Mouse (Mus musculus) heart, adult 9 months (tissue): ENCODE measurements around the gene Igf1r.

Experiments used
- DNase-seq, 2 experiments: peaks; one replicate each; pipeline ENCODE4 v3.0.0; 2022; ENCODE audit warnings: low spot score in 2 of 2

The Igf1r gene

GRCm38 (mm10) chr7:67957376-67957775 lies 4.7 kb downstream of the Igf1r start:
- no peak for DNase-seq

GRCm38 (mm10) chr7:67958045-67958444 lies 5.4 kb downstream of the Igf1r start:
- DNase-seq: peak; percentile 38 to 56

DNA sequence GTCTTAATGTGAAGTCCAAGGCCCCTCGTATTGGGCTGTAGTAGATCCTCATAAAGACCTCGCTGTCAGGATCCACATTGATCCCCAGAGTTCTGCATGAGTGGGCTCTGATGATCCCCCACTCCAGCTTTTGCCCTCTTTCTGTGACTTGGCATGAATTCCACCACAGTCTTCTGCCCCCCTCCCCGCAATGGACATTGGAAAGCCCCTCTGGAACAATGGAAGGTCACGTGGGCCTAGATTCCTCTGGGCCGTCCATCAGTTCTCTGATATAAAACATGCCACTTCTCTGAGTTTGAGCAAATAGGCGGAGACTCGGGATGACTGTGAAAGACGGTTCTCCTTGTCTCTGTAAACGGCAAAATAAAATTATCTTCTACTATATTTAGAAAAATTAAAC lies 8.1 kb downstream of the Igf1r start:
- DNase-seq: no peak

DNA sequence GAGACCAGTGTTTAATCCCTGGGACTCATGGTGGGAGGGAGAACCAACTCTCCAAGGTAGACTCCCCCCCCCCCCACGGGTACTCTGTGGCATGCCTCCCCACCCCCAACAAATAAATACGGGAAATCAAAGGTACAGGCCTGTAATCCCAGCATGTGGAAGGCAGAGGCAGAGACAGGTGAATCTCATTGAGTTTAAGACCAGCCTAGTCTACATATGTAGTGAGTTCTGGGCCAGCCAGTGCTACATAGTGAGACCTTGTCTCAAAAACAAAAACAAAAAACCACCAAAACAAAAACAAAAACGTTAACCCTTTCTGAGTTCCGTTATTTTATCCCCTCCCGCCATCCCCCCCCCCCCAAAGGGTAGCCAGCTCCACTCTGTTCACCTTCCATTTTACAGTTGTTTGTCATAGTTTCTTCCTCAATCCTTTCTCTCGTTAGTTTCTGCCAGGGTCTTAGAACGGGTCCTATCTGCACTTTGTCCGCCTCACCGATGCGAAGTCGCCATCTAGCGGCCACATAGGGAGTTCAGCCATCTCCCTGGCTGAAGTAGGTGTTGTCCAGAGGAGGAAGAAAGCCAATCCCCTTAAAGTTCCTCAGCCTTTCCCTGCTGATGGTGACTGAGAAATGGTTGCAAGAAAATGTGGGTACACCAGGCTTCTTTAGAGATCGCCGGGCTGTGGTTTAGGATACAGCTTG lies 9.1 kb downstream of the Igf1r start:
- DNase-seq: peak; percentile 71 to 79

DNA sequence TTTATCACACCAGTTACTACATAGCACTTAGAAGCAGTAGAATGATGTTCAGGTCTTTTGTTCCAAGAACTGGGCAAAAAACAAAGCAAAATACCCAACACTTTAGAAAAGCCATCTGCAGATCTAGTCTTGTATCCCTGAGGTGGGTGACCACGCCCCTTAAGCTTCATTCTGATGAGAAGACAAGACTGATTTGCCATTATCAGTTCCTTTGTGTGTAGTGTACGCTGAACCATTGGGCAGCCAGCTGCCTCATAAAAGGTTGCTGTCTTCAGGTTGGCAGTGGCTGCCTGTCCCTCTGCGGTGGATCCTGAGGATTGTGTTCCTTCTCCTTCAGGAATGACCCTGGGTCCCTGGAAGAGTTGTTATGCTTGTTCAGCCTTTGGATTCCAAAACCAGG lies 11.1 kb downstream of the Igf1r start:
- no peak for DNase-seq

- DNase-seq: no peak
Measured at GRCm38 (mm10) chr7:67968394-67968793, 15.8 kb downstream of the Igf1r start.

- no peak for DNase-seq
Measured at GRCm38 (mm10) chr7:67969076-67969475, 16.4 kb downstream of the Igf1r start.

DNA sequence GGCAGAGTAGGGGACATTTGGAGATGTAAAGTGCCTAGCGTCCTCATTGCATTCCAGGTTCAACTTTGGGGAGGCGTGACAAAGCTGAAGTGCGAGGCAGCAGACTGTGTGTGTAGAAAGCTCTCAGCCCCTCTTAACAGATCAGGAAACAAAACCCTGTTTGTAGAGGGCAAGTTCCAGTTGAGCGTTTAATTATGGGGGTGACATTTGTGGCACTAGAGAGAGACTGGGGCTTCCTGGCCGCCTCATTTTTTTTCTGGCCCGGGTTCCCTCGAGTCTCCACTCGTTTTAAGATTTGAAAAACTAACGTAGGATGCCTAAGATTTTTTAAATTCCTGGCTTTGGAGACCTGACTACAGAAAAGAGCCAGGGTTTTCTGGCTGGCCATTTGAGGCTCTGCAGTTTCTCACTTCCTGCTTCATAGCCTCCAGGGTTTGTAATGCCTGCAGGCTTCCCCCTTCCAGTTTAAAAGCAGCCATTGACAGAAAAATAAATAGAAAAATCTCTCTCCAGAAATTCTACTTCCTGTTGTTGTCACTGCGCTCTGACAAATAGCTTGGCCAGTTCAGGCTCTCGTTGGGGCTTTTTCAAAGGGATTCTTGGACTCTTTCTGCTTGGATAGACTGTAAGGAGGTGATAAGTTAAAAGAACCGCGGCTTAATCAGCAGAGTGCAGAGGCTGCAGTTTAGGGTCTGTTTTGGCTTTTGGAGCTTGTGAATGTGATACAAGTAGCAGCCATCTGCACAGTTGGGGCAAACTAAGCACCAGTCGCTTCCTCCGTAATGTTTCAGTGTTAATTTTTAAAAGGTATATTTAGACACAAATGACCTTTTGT lies 20.8 kb downstream of the Igf1r start:
- DNase-seq: peak; percentile 51 to 67

- DNase-seq: no peak
Measured at GRCm38 (mm10) chr7:67981956-67982355, 29.3 kb downstream of the Igf1r start.

DNA sequence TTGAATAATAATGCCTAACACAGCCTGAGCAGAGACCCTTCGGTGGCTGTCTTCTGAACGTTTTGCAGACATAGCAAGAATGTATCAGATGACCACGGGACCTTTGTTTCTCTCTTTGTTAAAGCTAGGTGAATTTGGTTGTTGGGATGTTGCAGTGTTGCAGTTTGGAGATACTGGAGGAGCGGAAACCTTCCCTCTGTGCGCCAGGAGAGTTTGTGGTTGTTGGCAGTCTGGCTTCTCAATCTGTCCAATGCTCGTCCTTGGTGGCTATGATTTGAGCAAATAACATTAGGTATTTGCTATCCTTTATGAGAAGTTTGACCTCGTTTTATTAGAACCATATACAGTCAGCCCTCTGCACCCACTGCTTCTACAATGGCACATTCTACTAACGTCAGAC lies 30.2 kb downstream of the Igf1r start:
- no peak for DNase-seq

- DNase-seq: no peak
Measured at GRCm38 (mm10) chr7:67983451-67983850, 30.8 kb downstream of the Igf1r start.

GRCm38 (mm10) chr7:67985003-67985416 lies 32.4 kb downstream of the Igf1r start:
- DNase-seq: no peak

DNA sequence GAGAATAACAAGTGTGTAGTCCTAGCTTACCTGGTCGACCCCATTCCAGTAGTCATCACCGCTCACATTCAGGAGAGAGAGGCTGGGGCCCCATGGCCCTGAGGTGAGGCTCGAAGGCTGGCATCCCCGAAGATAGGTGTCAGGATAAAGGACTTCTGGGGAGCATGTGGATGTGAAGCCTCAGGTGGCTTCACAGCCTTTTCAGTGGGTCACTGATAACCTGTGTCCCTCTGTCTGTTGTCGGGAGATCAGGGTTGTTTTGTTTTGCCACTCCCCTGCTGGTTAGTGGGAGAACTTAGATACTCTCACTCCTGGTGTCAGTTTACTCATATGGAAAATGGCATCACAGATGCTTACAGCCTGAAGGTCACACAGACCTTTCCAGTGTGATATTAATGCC lies 32.9 kb downstream of the Igf1r start:
- no peak for DNase-seq

DNA sequence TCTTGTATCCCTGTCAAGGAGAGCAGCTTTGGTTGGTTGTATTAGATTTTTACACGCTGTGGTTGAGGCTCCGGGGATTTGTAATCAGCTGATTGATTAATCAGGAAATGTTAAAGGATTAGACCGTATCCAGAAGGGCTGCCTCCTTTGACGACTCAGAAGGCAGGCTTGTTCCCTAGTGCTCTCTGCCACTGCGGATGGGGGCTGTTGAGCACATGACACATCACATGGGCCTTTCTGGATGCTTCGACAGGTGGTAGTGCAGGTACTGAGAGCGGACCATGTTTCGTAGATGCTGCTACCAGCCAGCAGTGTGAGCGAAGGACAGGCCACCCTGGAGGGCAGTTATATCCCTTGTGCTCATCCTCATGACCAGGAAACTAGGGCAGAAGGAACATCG lies 33.6 kb downstream of the Igf1r start:
- no peak for DNase-seq

- no peak for DNase-seq
Measured at GRCm38 (mm10) chr7:67986816-67987215, 34.2 kb downstream of the Igf1r start.

DNA sequence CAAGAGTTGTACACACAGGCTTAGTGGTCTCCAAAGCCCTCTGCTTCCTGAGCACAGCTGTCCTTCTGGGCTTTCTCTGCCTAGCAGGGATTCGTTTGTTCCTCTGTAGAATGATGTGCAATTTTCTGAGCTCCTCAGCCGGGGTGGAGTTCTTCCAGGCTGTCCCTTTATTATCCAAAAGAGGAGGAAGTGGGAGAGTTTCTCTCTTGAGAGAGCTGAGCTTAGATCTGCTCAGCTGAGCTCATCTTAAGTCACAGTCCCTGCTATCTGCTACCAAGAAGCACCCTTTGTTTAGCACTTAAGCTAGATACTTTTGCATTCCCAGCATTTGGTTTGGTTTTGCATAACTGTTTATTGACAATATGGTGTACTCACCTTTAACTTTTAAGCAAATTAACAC lies 36.7 kb downstream of the Igf1r start:
- DNase-seq: no peak

DNA sequence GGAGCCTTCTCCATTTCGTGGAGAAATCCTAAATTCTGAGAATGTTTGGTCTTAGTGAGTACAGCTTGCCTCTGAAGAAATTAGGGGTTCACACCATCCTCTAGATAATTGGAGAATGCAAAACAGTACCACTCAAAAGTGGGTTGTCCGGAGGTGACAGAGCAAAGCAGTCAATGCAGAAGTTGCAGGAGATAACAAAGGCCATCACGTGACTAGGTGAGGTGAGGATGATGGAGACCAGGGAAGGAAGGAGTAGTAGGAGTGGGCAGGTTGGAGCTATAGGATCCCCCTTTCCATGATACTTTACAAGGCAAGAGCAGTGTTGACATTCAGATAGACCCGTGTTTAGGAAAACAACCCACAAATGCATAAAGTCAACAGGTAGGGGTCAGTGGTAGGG lies 41.0 kb downstream of the Igf1r start:
- no peak for DNase-seq

DNA sequence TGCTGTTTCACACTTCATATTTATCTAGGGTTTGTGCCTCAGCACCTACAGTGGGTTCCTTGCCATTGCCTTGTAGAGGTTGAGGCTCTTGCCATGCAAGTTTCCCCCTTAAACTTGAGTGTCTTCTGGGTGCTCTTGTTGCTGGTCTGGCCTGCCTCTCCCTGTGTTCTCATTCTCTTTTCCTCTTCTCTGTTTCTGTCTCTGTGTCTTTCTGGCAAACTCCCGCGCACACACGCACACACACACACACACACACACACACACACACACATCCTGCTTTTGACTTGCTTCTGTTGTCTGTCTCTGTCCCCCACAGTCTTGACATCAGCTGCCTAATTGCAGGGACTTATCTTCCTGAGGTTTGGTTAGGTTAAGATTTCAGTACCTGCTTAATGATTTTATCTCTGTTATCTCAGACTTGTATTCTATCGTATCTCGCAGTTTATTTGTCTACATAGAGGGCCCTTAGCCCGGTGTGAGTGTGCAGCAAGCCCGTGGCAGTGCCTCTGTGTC lies 41.8 kb downstream of the Igf1r start:
- no peak for DNase-seq

GRCm38 (mm10) chr7:67995276-67995675 lies 42.6 kb downstream of the Igf1r start:
- no peak for DNase-seq

GRCm38 (mm10) chr7:67996202-67996960 lies 43.8 kb downstream of the Igf1r start:
- no peak for DNase-seq

GRCm38 (mm10) chr7:68001269-68001668 lies 48.6 kb downstream of the Igf1r start:
- DNase-seq: no peak

DNA sequence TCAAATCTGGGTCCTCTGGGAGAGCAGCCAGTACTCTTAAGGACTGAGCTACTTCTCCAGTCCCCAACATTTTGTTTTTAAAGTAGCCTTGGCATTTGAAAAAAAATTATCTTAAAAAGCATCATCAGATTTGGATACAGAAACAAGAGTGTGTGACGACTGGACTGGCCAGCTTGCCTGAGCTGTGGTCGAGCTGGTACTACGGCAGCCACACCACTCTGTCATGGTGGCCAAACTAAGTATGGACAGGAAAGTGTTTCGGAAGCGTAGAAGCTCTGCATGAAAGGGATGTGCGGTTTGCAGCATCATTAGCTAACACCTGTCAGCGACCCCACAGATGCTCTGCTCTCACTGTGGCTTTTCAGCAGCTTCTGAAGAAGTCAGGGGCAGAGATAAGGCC lies 53.4 kb downstream of the Igf1r start:
- DNase-seq: no peak
